In the genomic region with DNA sequence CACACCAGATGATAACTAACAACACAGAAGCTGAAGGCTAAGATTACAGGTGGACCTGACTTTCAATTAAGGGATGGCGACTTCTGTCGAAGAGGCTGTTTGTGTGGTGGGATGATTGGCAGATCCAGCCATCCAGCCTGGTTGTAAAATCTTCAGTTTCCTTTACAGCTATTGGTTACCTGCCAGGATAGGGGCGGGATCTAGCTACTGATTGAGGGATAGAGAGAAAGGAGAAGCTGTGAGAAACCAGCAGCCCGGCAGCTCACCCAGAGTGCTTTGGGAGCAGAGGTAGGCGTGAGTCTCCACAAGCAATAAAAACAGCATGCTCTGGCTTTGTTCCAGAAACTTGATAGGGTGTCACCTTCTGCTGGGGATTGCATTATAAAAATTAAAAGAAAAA, we compare ENCODE assay signal across 10 mouse cellular contexts.
A peak's percentile ranks its signal among the peaks of the same experiment; 100 is the strongest.
DNase-seq lines count a peak whose midpoint lies in the region; ATAC-seq lines count a peak whose summit lies in the region.
"Had no signal": no experiment of that assay in that cellular context is flagged by ENCODE, and none has a peak within 500 bp of the region (broad histone marks: within the 10 kb centered on the region; RNA-seq: fewer than 3 reads in every experiment).

No protein-coding gene starts in this region.

- no peaks in the 10 kb centered on the region for H3K4me1 ChIP-seq in liver, embryonic 11.5 days (replicated peaks; ENCODE audit: control insufficient read depth, insufficient read depth, low read length)
- 0 out of 2 replicates have a peak, but pooled peaks cover 3% of the 10 kb centered on the region for H3K4me1 ChIP-seq in hindbrain, embryonic 10.5 days (replicated peaks)
- no peaks in the 10 kb centered on the region for H3K4me1 ChIP-seq in midbrain, embryonic 10.5 days

- no peak overlapping the region for H3K27ac ChIP-seq in liver, embryonic 11.5 days (ENCODE audit: low read depth, low read length)
- no peak overlapping the region for H3K27ac ChIP-seq in hindbrain, embryonic 10.5 days
- no peak overlapping the region for H3K27ac ChIP-seq in midbrain, embryonic 10.5 days (replicated peaks)
- H3K27ac ChIP-seq: liver, embryonic 15.5 days had no signal

- no peak overlapping the region for H3K4me3 ChIP-seq in liver, embryonic 11.5 days (ENCODE audit: low read depth, low read length)
- H3K4me3 ChIP-seq in hindbrain, embryonic 10.5 days, result no peak overlapping the region
- H3K4me3 ChIP-seq in midbrain, embryonic 10.5 days, result no peak overlapping the region
- H3K4me3 ChIP-seq: liver, embryonic 15.5 days had no signal

- 31% methylated on average over 5 of the region's 5 CpGs for WGBS in liver, embryonic 11.5 days
- 33% methylated on average over 5 of the region's 5 CpGs for WGBS in hindbrain, embryonic 10.5 days
- 46% methylated on average over 5 of the region's 5 CpGs for WGBS in midbrain, embryonic 10.5 days

- ATAC-seq in liver, embryonic 11.5 days (replicated peaks; ENCODE audit: low FRiP score), result no peak
- ATAC-seq: Patski had no signal

- no peaks in the 10 kb centered on the region for H3K9me3 ChIP-seq in liver, embryonic 11.5 days (ENCODE audit: control insufficient read depth, low read length)
- H3K9me3 ChIP-seq in hindbrain, embryonic 10.5 days, result no peaks in the 10 kb centered on the region
- no peaks in the 10 kb centered on the region for H3K9me3 ChIP-seq in midbrain, embryonic 10.5 days (replicated peaks)
- H3K9me3 ChIP-seq: liver, embryonic 15.5 days had no signal

- DNase-seq in liver, result peak; percentile 47
- no peak for DNase-seq in liver, embryonic 11.5 days (ENCODE audit: low spot score)
- DNase-seq in embryo, embryonic 9.5 days (ENCODE audit: extremely low spot score), result peak; percentile 62
- DNase-seq in hindbrain, embryonic 10.5 days (ENCODE audit: low spot score), result peak; percentile 66
- DNase-seq in layer of hippocampus, adult 11-12 months (ENCODE audit: low spot score), result peak; percentile 85
- DNase-seq in midbrain, embryonic 10.5 days (ENCODE audit: low spot score), result peak; percentile 49
- DNase-seq in skeletal muscle tissue, adult 2 months (ENCODE audit: low read depth, low spot score), result peak; percentile 2
- no peak for DNase-seq in urinary bladder, postnatal 36 days (ENCODE audit: low spot score in 2 of 2)

- no peak overlapping the region for H3K4me2 ChIP-seq in liver, embryonic 11.5 days
- H3K4me2 ChIP-seq: liver, embryonic 15.5 days had no signal

- H3K36me3 ChIP-seq in liver, embryonic 11.5 days (ENCODE audit: control insufficient read depth, insufficient read depth, low read length), result no peaks in the 10 kb centered on the region
- no peaks in the 10 kb centered on the region for H3K36me3 ChIP-seq in hindbrain, embryonic 10.5 days
- H3K36me3 ChIP-seq in midbrain, embryonic 10.5 days, result no peaks in the 10 kb centered on the region
- H3K36me3 ChIP-seq: liver, embryonic 15.5 days had no signal

- H3K9ac ChIP-seq in liver, embryonic 11.5 days (ENCODE audit: low read depth, low read length), result no peak overlapping the region
- H3K9ac ChIP-seq: liver, embryonic 15.5 days had no signal

- H3K27me3 ChIP-seq in liver, embryonic 11.5 days (replicated peaks; ENCODE audit: control insufficient read depth, insufficient read depth, low read length), result no peaks in the 10 kb centered on the region
- no peaks in the 10 kb centered on the region for H3K27me3 ChIP-seq in hindbrain, embryonic 10.5 days (ENCODE audit: insufficient read depth, poor library complexity, severe bottlenecking)
- no peaks in the 10 kb centered on the region for H3K27me3 ChIP-seq in midbrain, embryonic 10.5 days (ENCODE audit: low read depth, poor library complexity, severe bottlenecking)
- H3K27me3 ChIP-seq: liver, embryonic 15.5 days had no signal

Comparison
In these comparisons a context has a peak if more than half of its experiments do, and no peak if none do; other contexts are left out.
1. DNase-seq: peak in liver (single experiment), embryo, embryonic 9.5 days (single experiment), hindbrain, embryonic 10.5 days (single experiment), layer of hippocampus, adult 11-12 months (single experiment), midbrain, embryonic 10.5 days (single experiment) and skeletal muscle tissue, adult 2 months (single experiment); none in liver, embryonic 11.5 days (single experiment) and urinary bladder, postnatal 36 days (0 of 2).